Mouse (Mus musculus) olfactory bulb, adult 2 months (tissue): ENCODE measurements around the gene D6Wsu163e.

ENCODE experiments used
- CTCF ChIP-seq: fragments of 200-500 bp; IDR thresholded peaks from 2 replicates; pipeline ENCODE4 v1.5.1; 2012; ENCODE audit warnings: low read depth, mild to moderate bottlenecking, low read length, moderate library complexity; ENCODE audit not compliant: insufficient read depth
- POLR2A ChIP-seq: fragments of 200-500 bp; IDR thresholded peaks from 2 replicates; pipeline ENCODE4 v1.6.1; 2012; ENCODE audit warnings: mild to moderate bottlenecking, low read depth, low read length, moderate library complexity; ENCODE audit not compliant: insufficient read depth

- TF ChIP-seq POLR2A (no peak), CTCF (no peak)
Observed at GRCm38 (mm10) chr6:126963426-126963825, 23.7 kb downstream of the D6Wsu163e start.
